Mouse (Mus musculus) kidney, postnatal 14 days (tissue): ENCODE data around the gene Arel1.

Experiments
- DNase-seq: peaks from one replicate; pipeline ENCODE4 v3.0.0; 2022; ENCODE audit warnings: mixed read lengths

The Arel1 gene

DNA sequence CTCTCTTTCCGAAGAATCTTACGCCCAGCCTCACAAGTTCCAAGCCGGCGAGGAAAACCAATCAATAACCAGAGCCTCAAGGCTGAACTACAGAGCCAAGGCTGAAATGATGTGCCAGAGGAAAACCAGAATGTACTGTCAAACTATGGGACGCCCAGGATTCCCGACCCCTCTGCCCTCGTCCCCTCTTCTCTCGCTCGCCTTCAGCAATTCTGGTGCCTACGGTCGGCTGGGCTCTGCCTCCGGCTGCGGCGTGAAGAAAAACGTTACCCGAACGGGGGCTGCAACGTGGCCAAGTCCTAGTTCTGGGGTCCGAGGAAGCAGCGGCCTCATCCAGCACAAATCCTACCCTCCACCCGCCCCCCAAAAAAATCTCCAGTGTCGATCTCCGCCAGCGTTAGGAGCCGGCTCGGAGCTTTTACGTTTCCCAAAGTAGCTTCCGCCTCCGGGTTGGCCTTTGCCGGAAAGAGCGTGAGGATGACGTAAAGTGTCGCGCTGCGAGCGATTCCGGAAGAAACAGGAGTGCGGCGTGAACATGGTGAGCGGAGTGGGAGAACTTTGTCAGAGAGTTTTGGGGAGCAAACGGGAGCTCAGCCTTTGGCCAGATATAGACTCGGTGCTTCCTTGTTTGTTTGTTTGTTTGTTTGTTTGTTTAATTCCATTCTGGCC, at the start of gene Arel1, which contains the start of gene Fcf1:
Gene Arel1 (minus strand): TSS at position 473 of the 669 bp plus-strand sequence.
Gene Fcf1 (plus strand): TSS at position 470 of the 669 bp plus-strand sequence.
- peak; percentile 92 for DNase-seq

- DNase-seq = no peak
Measured at GRCm38 (mm10) chr12:85012185-85012584, 41.5 kb upstream of the Arel1 start.

- no peak for DNase-seq
Measured at GRCm38 (mm10) chr12:85010541-85010940, 39.8 kb upstream of the Arel1 start.

DNA sequence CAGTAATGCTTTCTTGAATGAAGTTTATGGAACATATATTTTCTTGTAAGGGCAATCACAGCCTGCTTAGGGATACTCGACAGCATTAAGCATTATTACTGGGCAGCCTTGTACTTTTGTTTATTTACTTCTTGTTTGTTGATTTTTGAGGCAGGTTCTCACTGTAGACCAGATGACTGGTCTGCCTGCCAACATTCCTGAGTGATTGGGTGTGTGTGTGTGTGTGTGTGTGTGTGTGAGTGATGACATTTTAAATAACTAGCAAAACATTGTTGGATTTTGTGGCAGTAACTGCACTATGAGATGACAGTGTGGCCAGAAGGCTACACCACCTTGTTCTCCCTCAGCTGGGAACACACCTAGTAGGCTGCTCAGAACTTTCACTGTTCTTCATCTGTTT, 39.1 kb upstream of the Arel1 start:
- DNase-seq = peak; percentile 11

DNA sequence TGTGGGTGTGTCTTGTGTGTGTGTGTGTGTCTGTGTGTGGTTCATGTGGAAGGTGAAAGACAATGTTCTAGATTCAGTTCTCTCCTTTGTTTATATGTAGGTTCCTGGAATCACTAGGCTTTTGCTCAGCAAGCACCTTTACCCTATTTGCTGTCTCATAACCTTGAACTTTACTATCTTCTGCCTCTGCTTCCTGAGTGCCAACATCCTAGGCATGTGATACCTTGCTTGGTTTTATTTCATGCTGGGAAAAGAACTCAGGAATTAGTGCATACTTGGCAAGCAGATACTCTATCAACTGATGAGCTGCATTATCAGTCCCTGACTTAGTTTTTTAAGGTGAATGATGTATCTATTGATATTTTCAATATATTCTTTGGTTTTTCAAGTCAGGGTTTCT, 36.3 kb upstream of the Arel1 start:
- DNase-seq = no peak

- no peak for DNase-seq
Measured at GRCm38 (mm10) chr12:85006206-85006605, 35.5 kb upstream of the Arel1 start.

GRCm38 (mm10) chr12:84999053-84999452, 28.4 kb upstream of the Arel1 start:
- no peak for DNase-seq

- DNase-seq = no peak
Measured at GRCm38 (mm10) chr12:84996501-84997398, 26.1 kb upstream of the Arel1 start.

GRCm38 (mm10) chr12:84996083-84996496, 25.4 kb upstream of the Arel1 start, which contains the start of gene Ylpm1:
TSS of gene Ylpm1 (plus strand) at chr12:84996321.
- DNase-seq = peak; percentile 97

DNA sequence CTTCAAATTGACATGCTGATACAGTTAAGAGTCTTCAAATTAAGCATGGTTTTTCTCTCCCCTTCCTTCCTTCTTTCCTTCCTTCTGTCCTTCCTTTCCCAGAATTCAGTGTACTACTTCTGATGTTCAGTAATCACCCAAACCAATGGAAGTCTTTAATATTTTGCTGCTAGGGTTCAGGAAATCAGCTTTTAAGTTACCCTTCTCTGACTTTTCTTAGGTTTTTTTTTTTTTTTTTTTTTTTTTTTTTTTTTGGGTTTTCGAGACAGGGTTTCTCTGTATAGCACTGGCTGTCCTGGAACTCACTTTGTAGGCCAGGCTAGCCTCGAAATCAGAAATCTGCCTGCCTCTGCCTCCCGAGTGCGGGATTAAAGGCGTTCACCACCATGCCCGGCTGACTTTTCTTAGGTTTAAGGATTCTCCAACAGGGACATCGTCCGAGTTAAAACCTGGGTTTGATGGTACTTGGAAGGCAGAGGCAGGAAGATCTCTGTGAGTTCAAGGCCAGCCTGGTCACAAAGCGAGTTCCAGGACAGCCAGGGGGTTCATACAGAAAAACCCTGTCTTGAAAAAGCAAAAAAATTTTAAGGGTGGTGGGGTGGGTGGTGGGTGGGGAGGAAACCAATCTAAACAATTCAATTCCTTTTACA, 24.5 kb upstream of the Arel1 start:
- no peak for DNase-seq

- no peak for DNase-seq
Measured at GRCm38 (mm10) chr12:84989456-84989855, 18.8 kb upstream of the Arel1 start.

DNA sequence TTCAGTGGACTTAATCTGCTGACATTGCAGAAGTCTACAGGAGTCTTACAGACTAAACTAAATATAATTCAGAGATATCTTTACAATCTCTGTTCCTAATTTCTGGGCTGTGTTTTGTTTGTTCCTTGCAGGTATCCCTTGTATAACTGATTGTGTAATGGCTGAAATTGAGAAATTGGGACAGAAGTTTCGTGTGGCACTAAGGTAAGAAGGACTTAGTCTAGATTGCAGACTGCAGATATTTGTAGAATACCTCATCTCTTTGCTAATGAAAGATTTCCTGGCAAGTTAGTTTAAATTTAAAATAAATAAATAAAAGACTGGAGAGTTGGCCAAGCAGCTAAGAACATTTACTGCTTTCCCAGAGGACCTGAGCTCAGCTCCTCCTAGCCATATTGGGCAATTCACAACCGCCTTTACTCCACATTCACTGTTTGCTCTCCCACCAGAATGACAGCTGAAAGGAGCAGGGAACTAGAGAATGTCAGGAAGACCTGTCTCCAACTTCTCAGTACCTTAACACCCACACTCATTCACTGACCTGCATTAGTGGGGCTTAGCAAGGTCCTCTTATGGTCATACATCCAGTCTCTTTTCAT, 8.7 kb upstream of the Arel1 start:
- no peak for DNase-seq

DNA sequence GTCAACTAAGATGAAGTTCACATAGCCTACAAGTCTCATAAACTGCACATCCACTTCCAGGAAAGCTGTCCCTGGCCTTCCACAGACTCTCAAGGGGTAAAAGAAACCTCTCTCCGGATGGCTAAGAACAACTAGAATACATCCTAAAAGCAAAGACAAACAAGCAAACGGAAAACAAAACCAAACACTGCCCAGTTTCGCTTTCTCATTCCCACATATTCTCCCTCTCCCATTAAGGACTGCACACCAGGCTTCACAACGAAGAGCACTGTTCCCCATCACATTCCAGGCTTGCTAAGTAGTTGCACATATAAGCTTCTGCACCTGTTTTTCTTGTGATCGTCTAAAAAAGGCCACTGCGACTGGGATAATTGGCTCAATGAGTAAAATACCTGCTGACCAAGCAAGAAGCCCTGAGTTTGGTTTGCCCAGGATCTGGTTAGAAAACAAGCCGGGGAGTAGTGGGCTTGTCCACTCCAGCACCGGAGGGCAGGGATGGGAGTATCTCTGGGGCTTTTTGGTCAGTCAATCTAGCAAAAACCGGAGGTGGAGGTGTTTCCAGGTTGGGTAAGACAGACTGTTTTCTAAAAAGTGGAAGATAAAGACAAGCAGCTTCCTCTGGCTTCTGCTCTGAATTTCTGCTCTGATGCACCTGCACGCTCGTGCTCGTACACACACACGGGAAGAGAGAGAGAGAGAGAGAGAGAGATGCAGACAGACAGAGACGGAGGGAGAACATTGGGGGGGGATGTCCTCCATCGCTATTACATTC, 858 bp downstream of the Arel1 start:
- no peak for DNase-seq

DNA sequence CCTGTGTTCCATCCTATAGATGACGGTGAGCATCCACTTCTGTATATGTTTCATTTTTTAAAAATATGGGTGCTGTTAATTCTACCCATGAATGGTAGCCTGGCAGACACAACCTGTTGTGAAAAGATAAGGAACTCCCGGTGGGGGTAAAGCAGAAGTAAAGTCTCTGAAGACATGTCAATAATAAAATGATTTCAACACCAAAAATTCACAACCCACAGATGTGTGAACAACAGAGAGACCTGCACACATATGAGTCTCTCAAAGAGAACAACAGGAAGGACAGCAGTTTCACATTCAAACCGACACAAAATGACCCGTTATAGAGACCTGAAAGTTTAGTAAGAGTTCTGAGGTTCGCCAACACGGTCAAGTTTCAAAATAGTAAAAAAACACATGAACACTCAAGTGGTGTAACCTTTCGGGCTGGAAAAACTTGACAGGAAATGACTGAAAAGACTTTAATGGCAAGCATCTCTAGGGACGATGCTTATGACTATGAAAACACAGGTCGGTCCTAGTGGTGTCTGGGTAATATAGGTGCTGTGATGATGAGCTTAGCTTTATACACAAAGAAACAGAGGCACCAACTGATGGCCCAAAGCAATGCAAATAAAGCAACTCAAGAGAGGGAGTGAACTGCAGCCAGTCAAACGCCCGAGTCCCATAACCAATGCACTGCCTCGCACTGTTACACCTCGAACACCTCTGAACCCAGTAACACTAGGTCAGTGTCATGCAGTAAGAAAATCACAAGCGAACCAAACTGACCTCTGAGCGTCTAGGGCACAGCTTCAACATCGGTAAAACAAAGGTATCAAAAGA, 1.7 kb downstream of the Arel1 start:
- DNase-seq = no peak

DNA sequence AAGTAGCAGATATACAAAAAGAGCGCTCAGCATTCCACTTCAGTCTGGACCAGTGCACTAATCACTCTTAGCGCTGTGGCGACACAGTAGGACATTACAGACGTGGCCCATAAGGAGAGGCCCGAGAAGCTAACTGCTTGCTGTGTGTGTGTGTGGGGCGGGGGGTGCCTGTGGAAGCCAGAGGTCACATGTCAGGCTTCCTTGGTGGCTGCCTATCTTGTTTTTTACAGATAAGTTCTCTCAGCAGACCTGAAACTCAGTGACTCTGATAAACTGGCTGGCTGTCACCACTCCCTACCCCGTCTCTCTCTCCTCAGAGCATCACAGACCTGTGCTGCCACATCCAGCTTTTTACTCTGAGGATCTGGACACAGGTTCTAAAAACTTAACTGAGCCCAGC, 8.1 kb downstream of the Arel1 start:
- no peak for DNase-seq

GRCm38 (mm10) chr12:84958794-84959356, 11.8 kb downstream of the Arel1 start:
- DNase-seq = no peak

DNA sequence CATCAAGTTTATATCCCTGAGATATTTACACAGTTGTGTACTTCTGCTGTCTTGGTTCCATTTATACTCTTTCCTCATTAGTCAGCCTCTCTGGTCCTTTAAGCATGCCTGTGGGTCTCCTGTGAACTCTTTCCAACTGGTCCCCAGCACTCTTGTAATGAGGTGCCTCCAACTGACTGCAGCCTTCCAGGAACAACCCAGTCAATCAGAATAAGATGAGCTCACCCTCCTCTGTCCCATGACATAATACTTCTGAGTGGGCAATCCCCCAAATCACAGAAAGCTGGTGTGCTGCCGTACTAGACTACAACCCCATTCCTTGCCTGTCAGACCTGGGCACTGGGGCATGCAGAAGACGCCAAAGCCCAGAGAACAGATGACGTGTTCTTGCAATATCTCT, 14.4 kb downstream of the Arel1 start:
- no peak for DNase-seq

- DNase-seq = no peak
Measured at GRCm38 (mm10) chr12:84952351-84952750, 18.3 kb downstream of the Arel1 start.

DNA sequence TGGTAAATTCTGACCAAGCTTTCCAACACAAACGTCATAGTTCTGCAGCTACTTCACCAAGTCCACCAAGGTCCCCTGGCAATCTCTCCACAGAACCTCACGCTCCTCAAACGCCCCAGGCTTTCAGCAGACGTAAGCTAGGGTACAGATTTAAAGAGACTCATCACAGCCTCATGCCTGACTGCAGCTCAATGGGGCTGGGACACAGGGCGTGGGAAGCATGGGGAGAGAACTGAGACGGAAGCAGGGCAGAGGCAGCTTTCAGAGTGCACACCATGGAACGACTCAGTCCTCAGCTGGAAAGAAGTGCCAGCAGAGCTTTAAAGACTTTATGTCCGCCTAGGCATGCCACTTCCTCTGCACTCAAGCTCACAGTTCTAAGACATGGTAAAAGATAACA, 19.2 kb downstream of the Arel1 start:
- DNase-seq = no peak

GRCm38 (mm10) chr12:84950763-84951162, 19.9 kb downstream of the Arel1 start:
- no peak for DNase-seq
